Mouse (Mus musculus): ENCODE data around the gene Slc25a34.
A peak's percentile ranks its signal among the peaks of the same experiment; 100 is the strongest.

GRCm38 (mm10) chr4:141595605-141596268 is 27.9 kb downstream of the Slc25a34 start:
- peak; percentile 14; the same call in 1 of the 2 replicates for TF ChIP-seq CTCF (IDR thresholded peaks at IDR 0.05; ENCODE audit: low read depth)
- no peak for TF ChIP-seq EP300 (IDR thresholded peaks at IDR 0.05; ENCODE audit: low read depth)

All from heart, postnatal 0 days (tissue).